Mouse (Mus musculus): Measurements from ENCODE around the gene Icosl. TPM values are rescaled to one million over a fixed set of nuclear protein-coding genes. Genes with fewer than 3 reads are reported as not detected.

Icosl gene
- polyA plus RNA-seq, 1 experiment = 20.7 TPM

DNA sequence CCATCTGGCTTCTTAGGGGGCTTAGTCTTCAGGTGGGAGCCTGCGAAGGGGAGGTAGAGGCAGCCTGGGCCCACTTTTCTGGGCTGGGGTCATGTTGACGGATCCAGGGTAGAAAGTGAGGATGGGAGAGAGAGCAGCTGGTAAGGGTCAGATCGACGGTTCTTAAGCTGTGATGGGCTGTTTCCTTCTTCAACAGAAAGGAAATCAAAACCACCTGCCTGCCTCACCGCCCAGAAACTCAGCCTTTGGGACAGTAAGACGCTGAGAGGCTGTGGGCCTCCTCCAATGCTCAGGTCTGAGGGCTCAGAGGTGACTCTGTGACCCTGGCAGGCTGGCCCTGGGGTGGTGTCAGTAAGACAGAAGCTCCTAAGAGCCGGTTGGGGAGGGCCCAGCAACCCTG, 27.0 kb upstream of the Icosl start:
- H3K27ac ChIP-seq (ENCODE audit: control insufficient read depth, insufficient read depth, low read depth, low read length, poor library complexity) = no peak overlapping the region
- WGBS = 30% methylated on average over 7 of the region's 7 CpGs
- TF ChIP-seq CTCF (IDR thresholded peaks at IDR 0.05; ENCODE audit: control insufficient read depth, insufficient read depth, low read length) (no peak), POLR2A (IDR thresholded peaks at IDR 0.05; ENCODE audit: borderline replicate concordance, control insufficient read depth, low read depth, low read length) (no peak)
- H3K4me3 ChIP-seq (replicated peaks; ENCODE audit: control insufficient read depth, low read depth, low read length) = no peak overlapping the region
- no peaks in the 10 kb centered on the region; the same call in none of the 2 replicates for H3K4me1 ChIP-seq (ENCODE audit: control insufficient read depth, insufficient read depth, low read length)

DNA sequence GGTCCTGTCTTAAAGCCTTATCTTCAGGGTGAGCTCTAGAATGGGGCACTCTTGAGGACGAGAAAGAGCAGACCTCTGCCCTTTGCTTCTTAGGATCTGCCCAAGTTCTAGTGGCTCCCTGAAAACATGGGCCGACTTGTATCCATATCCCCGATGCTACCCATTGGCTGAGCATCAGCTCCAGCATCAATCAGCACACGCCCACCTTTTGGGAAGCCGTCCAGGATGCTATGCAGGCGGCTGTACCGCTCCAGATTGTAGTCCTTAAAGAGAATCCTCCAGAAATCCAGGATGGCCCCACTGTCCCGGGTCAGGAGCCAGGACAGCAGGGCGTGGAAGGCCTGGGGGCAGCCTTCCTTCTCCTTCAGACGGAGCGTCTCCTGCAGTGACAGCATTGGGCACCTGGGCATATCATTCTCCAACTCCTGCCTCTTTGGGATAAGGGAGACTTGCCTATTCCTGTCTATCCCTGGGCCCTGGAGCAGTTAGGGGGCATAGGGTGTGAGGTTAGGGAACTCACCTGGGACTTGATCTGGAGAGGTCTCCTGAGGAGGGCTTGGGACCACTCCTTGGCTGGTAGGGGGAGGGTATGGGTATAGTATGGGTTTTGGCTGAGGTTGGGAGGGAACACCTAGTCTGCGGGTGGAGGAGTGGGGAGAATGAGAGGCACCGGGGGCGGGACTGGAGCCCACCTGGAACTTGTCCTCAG, 26.3 kb upstream of the Icosl start:
- TF ChIP-seq POLR2A (IDR thresholded peaks at IDR 0.05; ENCODE audit: borderline replicate concordance, control insufficient read depth, low read depth, low read length) = no peak
- TF ChIP-seq CTCF (IDR thresholded peaks at IDR 0.05; ENCODE audit: control insufficient read depth, insufficient read depth, low read length) = no peak
- no peak overlapping the region for H3K4me3 ChIP-seq (replicated peaks; ENCODE audit: control insufficient read depth, low read depth, low read length)
- WGBS = 77% methylated on average over 14 of the region's 14 CpGs
- no peak overlapping the region for H3K27ac ChIP-seq (ENCODE audit: control insufficient read depth, insufficient read depth, low read depth, low read length, poor library complexity)
- H3K4me1 ChIP-seq (ENCODE audit: control insufficient read depth, insufficient read depth, low read length) = no peaks in the 10 kb centered on the region; the same call in none of the 2 replicates

DNA sequence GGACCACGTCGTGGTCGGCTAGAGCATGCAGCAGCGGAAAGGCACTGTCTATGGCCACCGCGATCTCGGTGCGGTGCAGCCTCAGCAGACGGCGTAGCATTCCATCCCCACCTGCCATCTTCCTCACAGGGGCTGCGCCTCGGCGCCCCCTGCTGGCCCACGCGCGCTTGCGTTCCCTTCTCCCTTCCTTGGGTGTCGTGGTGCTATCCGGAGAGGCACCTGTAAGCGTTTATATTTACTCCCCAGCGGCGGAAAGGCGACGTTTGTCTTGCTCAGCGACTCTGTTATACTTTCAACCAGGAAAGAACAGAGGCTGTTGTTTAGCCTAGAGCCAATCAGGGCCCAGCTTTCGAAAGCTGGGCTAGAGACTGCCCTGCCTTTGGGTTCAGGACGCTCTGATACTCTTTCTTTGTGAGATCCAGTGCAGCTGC, 25.7 kb upstream of the Icosl start, which contains the start of gene Aire:
Gene Aire, minus strand, starts transcription at position 205 of the 431 bp plus-strand sequence.
- 6% methylated on average over 27 of the region's 27 CpGs for WGBS
- Histone ChIP-seq H3K27ac (ENCODE audit: control insufficient read depth, insufficient read depth, low read depth, low read length, poor library complexity) (no peak within 1 kb of the TSS), H3K4me1 (ENCODE audit: control insufficient read depth, insufficient read depth, low read length) (no peaks in the 10 kb centered on the region; the same call in none of the 2 replicates), H3K4me3 (replicated peaks; ENCODE audit: control insufficient read depth, low read depth, low read length) (no peak within 1 kb of the TSS)
- TF ChIP-seq CTCF (IDR thresholded peaks at IDR 0.05; ENCODE audit: control insufficient read depth, insufficient read depth, low read length) (peak; percentile 81), POLR2A (IDR thresholded peaks at IDR 0.05; ENCODE audit: borderline replicate concordance, control insufficient read depth, low read depth, low read length) (no peak)

DNA sequence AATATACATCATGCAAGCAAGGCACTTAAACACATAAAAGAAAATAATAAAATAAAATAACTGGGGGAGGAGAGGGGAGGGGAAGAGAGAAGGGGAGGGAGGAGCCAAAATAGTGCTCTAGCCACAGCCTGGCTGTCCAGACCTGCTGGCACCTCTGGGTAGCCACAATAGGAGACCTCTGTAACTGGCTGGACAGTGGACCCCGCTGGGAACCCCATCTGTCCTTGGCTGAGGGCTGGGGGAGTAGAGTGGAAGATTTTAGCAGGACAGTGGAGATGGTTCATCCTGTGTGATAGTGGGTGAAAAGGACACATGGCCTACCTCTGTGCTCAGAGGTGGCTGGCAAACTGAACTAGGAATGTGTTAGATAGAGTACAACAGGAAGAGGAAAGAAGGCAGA, 24.6 kb upstream of the Icosl start:
- WGBS = 71% methylated on average over 1 of the region's 1 CpGs
- H3K4me1 ChIP-seq (ENCODE audit: control insufficient read depth, insufficient read depth, low read length) = no peaks in the 10 kb centered on the region; the same call in none of the 2 replicates
- no peak overlapping the region for H3K27ac ChIP-seq (ENCODE audit: control insufficient read depth, insufficient read depth, low read depth, low read length, poor library complexity)
- no peak overlapping the region for H3K4me3 ChIP-seq (replicated peaks; ENCODE audit: control insufficient read depth, low read depth, low read length)
- TF ChIP-seq POLR2A (IDR thresholded peaks at IDR 0.05; ENCODE audit: borderline replicate concordance, control insufficient read depth, low read depth, low read length) (no peak), CTCF (IDR thresholded peaks at IDR 0.05; ENCODE audit: control insufficient read depth, insufficient read depth, low read length) (no peak)

DNA sequence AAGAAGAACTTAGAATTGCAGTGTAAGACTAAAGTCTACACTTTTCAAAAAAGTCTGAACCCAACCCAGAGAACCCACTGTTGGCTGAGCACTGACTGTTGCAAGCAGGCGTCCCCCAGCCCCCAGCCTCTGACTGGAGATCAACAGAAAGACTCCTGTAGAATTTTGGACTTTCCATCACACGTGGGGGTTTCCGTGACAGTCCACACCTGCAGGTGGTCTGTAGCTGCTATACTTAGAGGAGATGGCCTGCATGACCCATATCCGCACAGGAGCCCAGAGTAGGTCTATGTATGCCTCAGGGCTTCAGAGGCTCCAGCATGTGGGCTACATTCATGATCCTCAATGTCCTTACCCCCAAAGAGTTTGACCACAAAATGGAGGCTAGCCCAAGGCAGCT, 22.7 kb upstream of the Icosl start:
- Histone ChIP-seq H3K4me1 (ENCODE audit: control insufficient read depth, insufficient read depth, low read length) (no peaks in the 10 kb centered on the region; the same call in none of the 2 replicates), H3K27ac (ENCODE audit: control insufficient read depth, insufficient read depth, low read depth, low read length, poor library complexity) (no peak overlapping the region), H3K4me3 (replicated peaks; ENCODE audit: control insufficient read depth, low read depth, low read length) (no peak overlapping the region)
- 78% methylated on average over 4 of the region's 4 CpGs for WGBS
- TF ChIP-seq POLR2A (IDR thresholded peaks at IDR 0.05; ENCODE audit: borderline replicate concordance, control insufficient read depth, low read depth, low read length) = no peak
- no peak for TF ChIP-seq CTCF (IDR thresholded peaks at IDR 0.05; ENCODE audit: control insufficient read depth, insufficient read depth, low read length)

DNA sequence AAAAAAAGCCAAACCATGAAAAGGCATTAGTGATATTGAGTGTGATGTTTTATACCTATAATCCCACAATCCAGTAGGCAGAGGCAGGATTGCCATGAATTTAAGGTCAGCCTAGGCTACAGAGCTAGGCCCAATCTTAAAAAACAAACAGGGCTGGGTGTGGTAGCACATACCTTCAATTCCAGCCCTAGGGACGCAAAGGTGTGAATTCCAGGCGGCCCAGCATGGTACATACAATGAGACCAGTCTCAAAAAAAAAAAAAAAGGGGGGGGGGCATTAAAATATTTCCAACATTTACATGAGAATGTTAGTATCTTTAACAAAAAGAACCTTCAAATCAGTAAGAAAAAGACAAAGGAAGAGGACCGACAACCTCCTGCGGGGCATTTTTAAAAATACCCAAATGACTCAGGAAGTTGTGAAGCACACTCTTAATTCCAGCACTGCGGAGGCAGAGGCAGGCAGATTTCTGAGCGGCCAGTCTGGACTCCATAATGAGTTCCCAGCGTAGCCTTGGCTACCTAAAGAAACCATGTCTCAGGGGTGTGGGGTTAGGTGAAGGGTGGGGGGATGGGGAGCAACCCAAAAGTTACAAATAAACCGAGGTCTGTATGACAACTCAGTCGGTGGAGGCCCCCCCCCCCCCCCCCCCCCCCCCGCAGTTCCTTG, 20.9 kb upstream of the Icosl start:
- no peak overlapping the region for H3K27ac ChIP-seq (ENCODE audit: control insufficient read depth, insufficient read depth, low read depth, low read length, poor library complexity)

DNA sequence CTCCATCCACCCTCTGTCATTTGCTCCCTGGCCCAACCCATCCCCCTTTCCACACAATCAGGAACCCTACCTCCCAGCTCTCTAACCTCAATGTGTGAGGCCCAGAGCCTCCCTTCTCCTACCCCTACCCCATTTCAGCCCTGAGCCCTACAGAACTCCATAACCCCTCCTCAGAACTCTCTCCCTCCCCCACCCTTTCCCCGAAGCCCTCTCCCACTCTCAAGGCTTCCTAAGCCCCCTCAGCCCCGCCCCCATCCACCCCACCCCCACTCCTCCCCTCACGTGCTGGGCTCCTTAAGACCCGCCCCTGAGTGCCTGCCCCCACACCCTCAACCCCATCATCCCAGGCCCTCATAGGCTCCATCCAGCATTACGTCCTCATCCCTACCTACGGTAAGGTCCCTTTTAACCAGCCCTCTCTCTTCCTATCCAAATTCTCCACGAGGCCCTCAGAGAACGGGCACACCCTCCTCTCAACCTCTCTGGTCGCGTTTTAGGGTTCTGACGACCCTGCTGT, 19.5 kb upstream of the Icosl start:
- Histone ChIP-seq H3K27ac (ENCODE audit: control insufficient read depth, insufficient read depth, low read depth, low read length, poor library complexity) (no peak overlapping the region), H3K4me1 (ENCODE audit: control insufficient read depth, insufficient read depth, low read length) (no peaks in the 10 kb centered on the region), H3K4me3 (replicated peaks; ENCODE audit: control insufficient read depth, low read depth, low read length) (no peak overlapping the region)
- 77% methylated on average over 11 of the region's 11 CpGs for WGBS
- TF ChIP-seq CTCF (IDR thresholded peaks at IDR 0.05; ENCODE audit: control insufficient read depth, insufficient read depth, low read length) (no peak), POLR2A (IDR thresholded peaks at IDR 0.05; ENCODE audit: borderline replicate concordance, control insufficient read depth, low read depth, low read length) (no peak)

More for the DNA sequence above, 20.9 kb upstream of the Icosl start:
- TF ChIP-seq CTCF (IDR thresholded peaks at IDR 0.05; ENCODE audit: control insufficient read depth, insufficient read depth, low read length) = no peak
- no peak for TF ChIP-seq POLR2A (IDR thresholded peaks at IDR 0.05; ENCODE audit: borderline replicate concordance, control insufficient read depth, low read depth, low read length)
- Histone ChIP-seq H3K4me1 (ENCODE audit: control insufficient read depth, insufficient read depth, low read length) (no peaks in the 10 kb centered on the region; the same call in none of the 2 replicates), H3K4me3 (replicated peaks; ENCODE audit: control insufficient read depth, low read depth, low read length) (no peak overlapping the region)
- 71% methylated on average over 9 of the region's 10 CpGs for WGBS

Data from bone marrow, adult 2 months (tissue).